In the genomic region with DNA sequence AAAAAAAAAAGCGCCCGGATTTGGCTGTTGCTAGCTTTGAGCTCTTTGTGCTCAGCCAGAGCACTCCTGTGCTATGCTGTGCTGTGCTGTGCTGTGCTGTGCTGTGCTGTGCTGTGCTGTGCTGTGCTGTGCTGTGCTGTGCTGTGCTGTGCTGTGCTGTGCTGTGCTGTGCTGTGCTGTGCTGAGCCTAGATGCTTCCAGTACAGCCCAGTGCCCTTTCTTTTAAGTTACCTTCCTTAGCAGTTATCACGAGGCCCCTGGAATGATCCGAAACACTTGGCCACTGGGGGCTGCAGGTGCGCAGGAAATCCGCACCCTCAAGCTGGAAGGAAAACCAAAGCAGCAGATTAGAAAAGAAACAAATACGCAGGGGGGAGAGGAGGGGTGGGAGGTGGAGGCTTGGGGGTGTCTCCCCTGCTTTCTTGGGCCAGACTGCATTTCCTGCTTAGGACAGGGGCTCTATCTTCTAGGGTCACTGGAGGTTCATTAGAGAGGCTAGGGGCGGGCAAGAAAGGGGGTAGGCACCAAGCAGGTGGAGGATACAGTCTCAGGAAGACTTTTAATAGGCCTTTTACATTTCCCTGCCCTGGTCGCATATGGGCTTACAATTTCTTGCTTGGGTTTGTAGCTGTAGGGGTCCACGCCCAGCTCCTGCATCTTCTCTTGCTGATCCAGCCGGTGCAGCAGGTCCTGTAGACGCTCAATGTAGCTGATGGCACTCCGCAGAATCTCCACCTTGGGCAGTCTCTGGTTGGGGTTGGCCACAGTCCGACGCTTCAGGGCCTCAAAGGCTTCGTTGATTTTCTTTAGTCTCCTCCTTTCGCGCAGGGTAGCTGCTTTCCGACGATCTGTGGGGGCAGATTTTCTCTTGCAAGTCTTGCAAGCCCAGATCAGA, we compare ENCODE assay signal across 9 mouse cellular contexts. TPM values are rescaled to one million over a fixed set of nuclear protein-coding genes. Genes with fewer than 3 reads are reported as not detected.
A peak's percentile ranks its signal among the peaks of the same experiment; 100 is the strongest.
DNase-seq lines count a peak whose midpoint lies in the region; ATAC-seq lines count a peak whose summit lies in the region.
"Had no signal": no experiment of that assay in that cellular context is flagged by ENCODE, and none has a peak within 500 bp of the region (broad histone marks: within the 10 kb centered on the region; RNA-seq: fewer than 3 reads in every experiment).

No protein-coding gene starts in this region.

- no peaks in the 10 kb centered on the region for H3K9me3 ChIP-seq in heart, embryonic 13.5 days
- H3K9me3 ChIP-seq in hindbrain, embryonic 11.5 days (ENCODE audit: control insufficient read depth, low read length), result no peaks in the 10 kb centered on the region
- H3K9me3 ChIP-seq in midbrain, embryonic 13.5 days, result no peaks in the 10 kb centered on the region

- peak overlapping the region; percentile 40 for H3K4me3 ChIP-seq in heart, embryonic 13.5 days
- 0 out of 2 replicates have a peak overlapping the region, but pooled peaks have one; percentile 1 for H3K4me3 ChIP-seq in hindbrain, embryonic 11.5 days (ENCODE audit: low read depth, low read length)
- peak overlapping the region; percentile 14 for H3K4me3 ChIP-seq in midbrain, embryonic 13.5 days (replicated peaks)

- H3K4me2 ChIP-seq in heart, embryonic 13.5 days, result peak overlapping the region; percentile 67
- no peak overlapping the region; the same call in 1 of the 2 replicates for H3K4me2 ChIP-seq in hindbrain, embryonic 11.5 days (replicated peaks; ENCODE audit: low read depth, low read length)
- peak overlapping the region; percentile 47 for H3K4me2 ChIP-seq in midbrain, embryonic 13.5 days (replicated peaks)

- ATAC-seq in heart, embryonic 13.5 days (ENCODE audit: extremely low read depth, insufficient number of reproducible peaks, low FRiP score, low TSS enrichment), result no peak
- ATAC-seq in hindbrain, embryonic 11.5 days (ENCODE audit: low FRiP score), result peak; percentile 62
- ATAC-seq in midbrain, embryonic 13.5 days, result peak; percentile 90

- H3K36me3 ChIP-seq in heart, embryonic 13.5 days, result no peaks in the 10 kb centered on the region
- no peaks in the 10 kb centered on the region for H3K36me3 ChIP-seq in hindbrain, embryonic 11.5 days (ENCODE audit: control insufficient read depth, insufficient read depth, low read length)
- no peaks in the 10 kb centered on the region for H3K36me3 ChIP-seq in midbrain, embryonic 13.5 days

- no peak for DNase-seq in heart, adult 18-20 months
- peak; percentile 28 for DNase-seq in ZHBTc4 (ENCODE audit: low read depth, low spot score)
- DNase-seq in hindbrain, embryonic 11.5 days (ENCODE audit: low spot score), result no peak
- no peak for DNase-seq in frontal cortex, postnatal 10 days (ENCODE audit: low spot score in 2 of 2)
- no peak for DNase-seq in layer of hippocampus, postnatal 36 days
- DNase-seq in gastrocnemius, adult 18-20 months (ENCODE audit: low spot score), result no peak

- H3K27me3 ChIP-seq in heart, embryonic 13.5 days (replicated peaks), result no peaks in the 10 kb centered on the region
- H3K27me3 ChIP-seq in hindbrain, embryonic 11.5 days (ENCODE audit: control insufficient read depth, insufficient read depth, low read length), result no peaks in the 10 kb centered on the region
- H3K27me3 ChIP-seq in midbrain, embryonic 13.5 days, result no peaks in the 10 kb centered on the region

- H3K9ac ChIP-seq in heart, embryonic 13.5 days, result peak overlapping the region; percentile 74
- no peak overlapping the region for H3K9ac ChIP-seq in hindbrain, embryonic 11.5 days (ENCODE audit: low read depth, low read length)
- H3K9ac ChIP-seq in midbrain, embryonic 13.5 days (replicated peaks), result no peak overlapping the region

- H3K4me1 ChIP-seq in heart, embryonic 13.5 days, result peaks cover 15% of the 10 kb centered on the region
- H3K4me1 ChIP-seq in hindbrain, embryonic 11.5 days (replicated peaks; ENCODE audit: control insufficient read depth, insufficient read depth, low read length), result no peaks in the 10 kb centered on the region
- H3K4me1 ChIP-seq in midbrain, embryonic 13.5 days (replicated peaks), result 0 out of 2 replicates have a peak, but pooled peaks cover under 1% of the 10 kb centered on the region

- 40% methylated on average over 20 of the region's 20 CpGs for WGBS in heart, embryonic 13.5 days
- 42% methylated on average over 20 of the region's 20 CpGs for whole genome bisulfite sequencing in hindbrain, embryonic 11.5 days
- 41% methylated on average over 20 of the region's 20 CpGs for WGBS in midbrain, embryonic 13.5 days

- H3K27ac ChIP-seq in heart, embryonic 13.5 days (replicated peaks), result no peak overlapping the region
- H3K27ac ChIP-seq in hindbrain, embryonic 11.5 days (ENCODE audit: low read depth, low read length), result no peak overlapping the region
- no peak overlapping the region for H3K27ac ChIP-seq in midbrain, embryonic 13.5 days

RNA-seq across cellular contexts. Expression of gene Myf6, which starts 0.7 kb away (rescaled TPM):
- polyA plus RNA-seq in heart, embryonic 13.5 days (2015; fragmentation: Nextera tagmentation; extraction: Ambion mirVana), result 0.37 TPM in 1 of 2 replicates, not detected in the other
- total RNA-seq in heart, adult 18-20 months (2021), result not detected
- 0.11 TPM in 1 of 2 replicates, not detected in the other for polyA plus RNA-seq in hindbrain, embryonic 11.5 days (2014; fragmentation: Nextera tagmentation; extraction: Ambion mirVana)
- polyA plus RNA-seq in midbrain, embryonic 13.5 days (2015; fragmentation: Nextera tagmentation; extraction: Ambion mirVana), result not detected in 2 replicates
- total RNA-seq in layer of hippocampus, postnatal 36 days (2021), result not detected
- total RNA-seq in gastrocnemius, adult 18-20 months (2021), result 100 to 1,000 TPM in 1 of 2 experiments, 10 to 100 TPM in 1; 96.5 to 154 TPM

RNA-seq across cellular contexts. Expression of gene Myf5, which starts 7.9 kb away (rescaled TPM):
- polyA plus RNA-seq in heart, embryonic 13.5 days (2015; fragmentation: Nextera tagmentation; extraction: Ambion mirVana), result 0.11 and 0.15 TPM in 2 replicates
- not detected for total RNA-seq in heart, adult 18-20 months (2021)
- polyA plus RNA-seq in hindbrain, embryonic 11.5 days (2014; fragmentation: Nextera tagmentation; extraction: Ambion mirVana), result 1.1 and 1.6 TPM in 2 replicates
- polyA plus RNA-seq in midbrain, embryonic 13.5 days (2015; fragmentation: Nextera tagmentation; extraction: Ambion mirVana), result not detected in 2 replicates
- not detected for total RNA-seq in layer of hippocampus, postnatal 36 days (2021)
- total RNA-seq in gastrocnemius, adult 18-20 months (2021), result 1 to 10 TPM; 1.1 to 2.6 TPM
- total RNA-seq: left cerebral cortex, adult 8-10 months had no signal

Comparison
In these comparisons a context has a peak if more than half of its experiments do, and no peak if none do; other contexts are left out.
1. RNA of gene Myf6, which starts 0.7 kb away (total RNA-seq): 96.5 to 154 TPM in gastrocnemius, adult 18-20 months; not detected in heart, adult 18-20 months and not detected in layer of hippocampus, postnatal 36 days; every median in the first group is over 10 times any median in the second.
2. Peak in every context shown above with its lines, with median percentiles within 50 percentile points of each other: H3K4me3 ChIP-seq.